Mouse (Mus musculus): ENCODE data around the gene Tmem132c.

- TF ChIP-seq CTCF (IDR thresholded peaks at IDR 0.05; ENCODE audit: control insufficient read depth, insufficient read depth, insufficient read length) (no peak), USF1 (IDR thresholded peaks at IDR 0.05; ENCODE audit: low read depth) (no peak), MAX (IDR thresholded peaks at IDR 0.05) (no peak), MYOD1 (IDR thresholded peaks at IDR 0.05; ENCODE audit: control insufficient read depth, insufficient read length, low read depth) (no peak)
Observed at GRCm38 (mm10) chr5:127324645-127325044, 83.0 kb downstream of the Tmem132c start.
